Mouse (Mus musculus): ENCODE results near the gene Gfpt2. TPM values are rescaled to one million over a fixed set of nuclear protein-coding genes. Genes with fewer than 3 reads are reported as not detected.
"Not testable (repeated sequence)": the region's sequence is repeated elsewhere in the genome, so short reads cannot be mapped to it uniquely, and the experiment has no call there.

Gfpt2 gene
- total RNA-seq (2015; ENCODE audit: low replicate concordance) (not detected in 2 replicates), total RNA-seq (2017; ENCODE audit: low replicate concordance) (0.17 TPM in 1 of 2 replicates, not detected in the other)

DNA sequence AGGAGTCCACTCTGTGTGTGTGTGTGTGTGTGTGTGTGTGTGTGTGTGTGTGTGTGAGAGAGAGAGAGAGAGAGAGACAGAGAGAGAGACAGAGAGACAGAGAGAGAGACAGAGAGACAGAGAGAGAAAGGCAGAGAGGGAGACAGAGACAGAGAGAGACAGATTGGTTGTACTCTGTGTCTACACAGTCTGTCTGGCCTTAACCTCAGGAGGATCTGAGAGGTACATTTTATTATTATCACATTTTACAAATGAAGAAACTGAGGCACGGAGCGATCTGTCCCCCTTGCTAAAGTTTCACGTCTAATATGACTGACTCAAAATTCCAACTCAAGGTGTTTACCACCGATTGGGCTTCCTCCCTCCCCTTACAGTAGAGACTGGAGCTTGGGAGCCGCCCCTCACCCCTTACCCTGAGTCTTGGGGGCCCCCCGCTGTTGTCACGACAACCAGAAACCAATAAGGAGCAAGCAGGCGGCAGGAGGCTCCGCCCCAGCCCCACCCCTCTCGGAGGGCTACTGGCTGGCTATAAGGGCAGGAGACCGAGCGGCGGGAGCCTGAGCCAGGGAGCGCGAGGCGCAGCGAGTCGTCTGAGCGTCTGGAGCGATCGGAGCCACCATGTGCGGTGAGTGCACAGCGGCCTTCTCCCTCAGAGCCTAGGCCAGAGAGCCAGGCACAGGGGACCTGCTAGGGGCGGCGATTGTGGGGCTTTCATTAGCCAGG lies at the start of gene Gfpt2:
Gfpt2 (plus strand) TSS at position 560 of the 723 bp plus-strand sequence.
- ATAC-seq (replicated peaks; ENCODE audit: low FRiP score, poor library complexity, severe bottlenecking): 0 out of 2 replicates have a peak, but pooled peaks have one; percentile 16

DNA sequence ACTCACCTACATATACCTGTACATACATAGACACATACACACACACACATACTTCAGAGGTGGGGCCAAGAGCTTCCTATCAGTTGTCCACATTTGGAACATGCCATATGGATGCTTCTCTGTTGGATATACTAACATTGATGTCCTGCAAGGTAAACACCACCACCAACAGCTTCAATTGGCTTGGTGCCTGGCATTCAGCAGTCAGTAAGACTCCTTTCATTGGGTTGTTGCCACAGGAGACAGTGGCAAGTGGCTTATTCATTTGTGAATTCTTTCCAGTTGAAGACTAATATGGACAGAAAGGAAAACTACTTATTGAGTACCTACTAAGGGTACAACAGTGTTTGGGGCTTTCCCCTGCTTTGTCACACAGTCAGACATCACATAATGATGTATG lies 49.0 kb upstream of the Gfpt2 start:
- no peak for ATAC-seq (replicated peaks; ENCODE audit: low FRiP score, poor library complexity, severe bottlenecking)

DNA sequence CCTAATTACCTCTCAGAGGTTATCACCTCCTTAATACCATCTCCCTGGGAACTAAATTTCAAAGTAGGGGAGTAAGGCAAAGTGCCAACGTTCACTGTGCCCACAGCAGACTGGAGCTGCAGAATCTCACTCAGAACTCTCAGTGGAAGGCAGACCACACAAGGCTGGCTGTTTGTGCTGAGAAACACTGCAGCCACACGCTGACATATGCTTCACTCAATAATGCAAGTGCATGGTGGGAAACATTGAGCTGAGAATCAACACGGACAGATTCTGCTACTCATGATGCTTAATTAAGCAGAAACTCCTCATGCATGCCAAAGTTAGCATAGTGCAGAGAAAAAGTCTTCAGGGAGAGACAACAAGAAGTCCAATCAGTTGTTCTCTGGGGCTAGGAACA lies 48.1 kb upstream of the Gfpt2 start:
- ATAC-seq (replicated peaks; ENCODE audit: low FRiP score, poor library complexity, severe bottlenecking): no peak

DNA sequence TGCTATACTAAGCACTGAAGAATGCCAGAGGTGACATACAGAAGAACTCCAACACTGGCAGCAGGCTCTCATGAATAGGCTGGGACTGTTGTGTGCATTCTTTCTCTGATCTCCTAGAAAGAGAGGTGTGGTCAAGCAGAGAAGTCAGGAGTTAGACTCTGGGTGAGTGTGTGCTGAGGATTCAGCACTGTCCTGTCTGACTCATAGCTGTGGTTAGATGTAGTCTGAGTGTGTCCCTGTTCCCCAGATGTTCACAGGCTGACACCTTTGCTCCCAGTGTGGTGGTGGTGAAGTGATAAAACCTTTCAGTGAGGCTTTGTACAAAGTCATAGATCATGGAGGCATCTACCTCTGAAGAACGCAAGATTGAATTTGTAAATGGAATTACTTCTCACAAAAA lies 47.2 kb upstream of the Gfpt2 start:
- no peak for ATAC-seq (replicated peaks; ENCODE audit: low FRiP score, poor library complexity, severe bottlenecking)

DNA sequence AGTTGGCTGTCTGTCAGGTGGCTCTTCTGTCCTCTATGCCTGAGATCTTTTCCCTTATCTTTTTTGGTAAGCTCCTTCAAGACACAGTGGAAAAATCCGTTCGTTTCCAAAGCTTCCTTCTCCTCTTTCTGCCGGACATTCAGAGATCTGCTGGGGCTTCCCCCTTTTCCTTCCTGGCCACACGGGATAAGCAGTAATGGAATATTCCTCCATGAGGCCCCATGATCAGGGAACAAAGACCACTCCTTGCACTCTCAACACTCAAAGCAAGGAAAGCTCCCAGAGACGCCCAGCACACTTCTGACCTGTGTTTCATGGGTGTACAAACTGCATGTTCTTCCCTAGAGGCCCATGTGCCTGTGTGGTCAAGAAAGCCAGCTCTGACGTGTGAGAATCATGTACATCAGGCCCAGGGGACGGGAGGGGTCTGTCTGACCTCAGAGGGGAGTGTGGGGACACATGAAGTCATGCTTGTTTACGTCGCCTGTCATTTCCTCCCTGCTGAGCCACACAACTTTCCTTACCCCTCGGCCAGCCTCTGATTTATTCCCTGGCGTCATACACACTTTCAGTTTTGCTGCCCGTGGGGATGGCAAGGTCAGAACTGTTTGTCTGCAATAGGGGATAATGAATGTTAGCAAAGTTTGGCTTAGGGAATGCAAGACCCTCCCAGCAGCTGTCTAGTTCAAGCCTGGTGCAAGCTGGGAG lies 38.9 kb upstream of the Gfpt2 start:
- ATAC-seq (replicated peaks; ENCODE audit: low FRiP score, poor library complexity, severe bottlenecking): no peak

DNA sequence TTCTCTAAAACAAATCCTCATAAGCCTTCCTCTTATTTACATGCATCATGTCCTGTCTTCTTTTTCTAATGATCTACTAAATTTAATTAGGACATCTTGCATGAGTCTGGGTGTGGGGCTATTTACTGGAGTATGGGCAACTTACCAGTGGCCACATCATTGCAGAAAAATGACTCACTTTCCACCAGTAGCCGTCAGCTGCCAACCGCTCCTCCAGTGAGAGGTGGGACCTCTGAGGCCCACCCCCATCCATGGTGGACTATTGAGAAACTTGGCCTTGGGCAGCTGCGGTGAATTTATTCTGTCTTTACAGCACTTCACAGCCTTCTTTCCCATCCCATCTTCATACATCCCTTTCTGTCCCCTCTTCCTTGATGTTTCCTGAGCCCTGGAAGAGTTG lies 35.9 kb upstream of the Gfpt2 start:
- no peak for ATAC-seq (replicated peaks; ENCODE audit: low FRiP score, poor library complexity, severe bottlenecking)

DNA sequence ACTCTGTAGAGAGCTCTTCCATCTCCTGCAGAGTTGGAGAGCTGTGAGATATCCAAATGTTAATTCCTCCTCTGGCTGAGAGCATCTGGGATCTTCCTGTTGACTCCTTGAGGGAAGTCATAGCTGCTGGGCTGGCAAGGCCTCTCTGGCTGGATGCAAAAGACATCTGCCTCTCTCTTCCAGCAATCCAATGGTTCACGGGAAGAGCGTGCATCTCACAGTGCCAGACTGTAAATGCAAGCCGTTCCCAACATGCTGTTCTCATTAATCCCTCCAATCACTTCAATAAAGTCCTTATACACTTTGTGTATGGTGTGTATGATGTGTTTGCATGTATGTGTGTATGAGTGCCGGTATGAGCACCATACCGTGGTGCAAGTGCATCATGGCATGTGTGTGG lies 32.8 kb upstream of the Gfpt2 start:
- no peak for ATAC-seq (replicated peaks; ENCODE audit: low FRiP score, poor library complexity, severe bottlenecking)

DNA sequence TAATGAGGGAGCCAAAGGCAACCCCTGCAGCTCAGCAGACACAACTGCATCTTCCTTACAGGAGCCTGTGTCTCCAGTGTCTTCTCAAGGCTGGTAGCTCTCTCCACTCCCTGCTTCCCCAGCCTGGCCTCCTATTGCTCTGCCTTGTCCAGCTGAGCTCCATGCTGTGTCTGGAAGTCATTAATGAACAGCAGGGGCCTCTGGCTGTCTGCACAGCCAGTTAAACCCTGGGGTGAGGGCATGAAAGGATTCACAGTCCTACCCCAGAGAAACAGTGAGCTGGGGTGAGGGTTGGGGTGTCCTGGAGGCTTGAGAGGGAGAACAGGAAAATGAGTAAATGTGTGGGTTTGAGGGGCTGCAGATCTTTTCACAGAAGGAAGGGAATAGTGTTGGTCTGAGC lies 30.4 kb upstream of the Gfpt2 start:
- no peak for ATAC-seq (replicated peaks; ENCODE audit: low FRiP score, poor library complexity, severe bottlenecking)

DNA sequence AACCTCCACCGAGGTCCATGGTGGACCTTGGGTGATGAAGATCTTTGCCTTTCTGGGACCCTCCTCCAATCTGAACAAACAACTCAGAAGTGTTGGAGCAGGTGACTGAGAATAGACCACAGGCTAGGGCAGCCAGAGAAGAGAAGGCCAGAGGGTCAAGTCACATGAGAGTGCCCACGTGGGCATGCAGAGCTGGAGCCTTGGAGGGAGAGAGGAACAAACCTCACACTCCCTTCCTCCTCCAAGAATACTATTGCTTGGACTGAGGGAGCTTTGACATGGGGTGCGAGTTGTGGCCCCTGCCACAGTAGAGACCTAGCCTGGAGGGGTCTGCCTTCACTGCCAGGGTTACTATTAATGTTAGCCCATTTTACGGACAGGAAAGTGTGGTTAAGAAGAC lies 30.0 kb upstream of the Gfpt2 start:
- no peak for ATAC-seq (replicated peaks; ENCODE audit: low FRiP score, poor library complexity, severe bottlenecking)

DNA sequence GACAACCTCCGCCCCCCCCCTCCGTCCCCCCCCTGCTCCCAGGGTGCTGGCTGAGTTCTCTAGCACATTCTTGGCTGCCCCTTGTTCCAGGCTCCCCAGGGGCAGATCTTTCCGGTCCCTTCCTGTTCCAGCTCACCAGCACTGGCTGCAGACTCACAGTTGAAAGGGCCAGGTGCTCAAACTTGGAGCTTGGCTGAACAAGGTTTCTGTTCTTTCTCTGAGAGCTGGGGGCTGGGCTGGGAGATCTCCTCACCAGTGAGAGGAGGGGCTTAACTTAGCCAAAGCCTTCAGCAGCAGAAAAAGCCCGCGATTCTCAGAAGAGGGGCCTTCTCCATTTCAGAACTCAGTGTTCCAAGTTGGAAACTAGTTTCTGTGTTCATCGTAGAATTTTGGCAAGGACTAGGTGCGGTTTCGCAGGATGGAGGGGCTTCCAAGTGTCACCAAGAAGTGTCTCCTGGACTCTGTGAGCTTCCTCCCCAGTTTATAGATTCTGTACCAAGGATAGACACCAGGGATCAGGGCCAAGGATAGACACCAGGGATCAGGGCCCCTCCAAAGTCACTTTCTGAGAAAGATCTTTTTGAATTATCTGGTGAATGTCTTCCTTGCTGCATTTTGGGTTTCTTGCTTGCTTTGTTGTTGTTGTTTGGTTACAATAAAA lies 29.2 kb upstream of the Gfpt2 start:
- no peak for ATAC-seq (replicated peaks; ENCODE audit: low FRiP score, poor library complexity, severe bottlenecking)

DNA sequence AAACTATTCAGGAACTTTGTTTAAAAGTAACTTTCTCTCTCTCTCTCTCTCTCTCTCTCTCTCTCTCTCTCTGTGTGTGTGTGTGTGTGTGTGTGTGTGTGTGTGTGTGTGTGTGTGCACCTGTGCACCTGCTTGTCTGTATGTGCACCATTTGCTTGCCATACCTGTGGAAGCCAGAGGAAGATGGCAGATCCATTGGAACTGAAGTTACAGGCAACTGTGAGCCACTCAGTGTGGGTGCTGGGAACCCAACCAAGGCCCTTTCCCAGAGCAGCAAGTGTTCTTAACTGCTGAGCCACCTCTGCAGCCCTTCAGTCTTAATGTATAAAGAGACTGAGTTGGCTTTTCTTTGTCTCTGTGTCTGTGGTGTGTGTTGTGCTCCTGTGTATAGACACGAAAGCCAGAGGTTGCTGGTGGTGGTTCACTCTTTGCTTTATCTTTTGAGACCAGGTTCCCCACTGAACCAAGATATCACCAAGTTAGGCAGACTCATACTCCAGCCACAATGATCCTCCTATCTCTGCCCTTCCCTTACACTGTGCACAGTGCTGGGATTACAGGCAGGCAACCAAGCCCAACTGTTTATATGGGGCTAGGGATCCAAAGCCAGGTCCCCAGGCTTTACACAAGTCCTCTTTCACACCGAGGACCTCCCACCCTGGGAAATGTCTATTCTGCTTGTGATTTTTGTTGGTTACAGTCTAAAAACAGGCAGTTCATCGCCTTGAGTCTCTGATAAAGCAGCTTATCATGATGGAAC lies 28.4 kb upstream of the Gfpt2 start:
- no peak for ATAC-seq (replicated peaks; ENCODE audit: low FRiP score, poor library complexity, severe bottlenecking)

DNA sequence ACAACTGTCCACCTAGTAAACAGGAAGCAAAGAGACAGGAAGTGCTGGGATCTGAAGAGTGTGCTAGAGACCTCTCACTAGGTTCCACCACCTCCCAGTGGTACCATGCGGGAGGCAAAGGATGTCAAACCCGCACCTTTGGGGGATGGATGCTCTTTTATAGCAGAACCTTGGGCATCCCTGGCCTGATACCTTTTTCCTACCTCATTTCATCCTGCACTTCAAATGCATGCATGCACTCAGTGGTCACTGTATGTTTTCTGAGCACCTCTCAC lies 27.9 kb upstream of the Gfpt2 start:
- no peak for ATAC-seq (replicated peaks; ENCODE audit: low FRiP score, poor library complexity, severe bottlenecking)

DNA sequence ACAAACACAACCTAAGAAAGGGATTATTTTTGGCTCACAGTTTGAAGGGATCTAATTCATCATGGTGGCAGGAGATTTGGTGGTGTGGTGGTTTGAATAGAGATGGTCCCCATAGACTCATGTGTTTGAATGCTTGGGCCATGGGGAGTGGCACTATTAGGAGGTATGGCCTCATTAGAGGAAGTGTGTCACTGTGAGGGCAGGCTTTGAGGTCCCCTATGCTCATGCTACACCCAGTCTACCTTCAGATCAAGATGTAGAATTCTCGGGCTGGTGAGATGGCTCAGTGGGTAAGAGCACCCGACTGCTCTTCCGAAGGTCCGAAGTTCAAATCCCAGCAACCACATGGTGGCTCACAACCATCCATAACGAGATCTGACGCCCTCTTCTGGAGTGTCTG lies 26.5 kb upstream of the Gfpt2 start:
- ATAC-seq (replicated peaks; ENCODE audit: low FRiP score, poor library complexity, severe bottlenecking): not testable (repeated sequence)

DNA sequence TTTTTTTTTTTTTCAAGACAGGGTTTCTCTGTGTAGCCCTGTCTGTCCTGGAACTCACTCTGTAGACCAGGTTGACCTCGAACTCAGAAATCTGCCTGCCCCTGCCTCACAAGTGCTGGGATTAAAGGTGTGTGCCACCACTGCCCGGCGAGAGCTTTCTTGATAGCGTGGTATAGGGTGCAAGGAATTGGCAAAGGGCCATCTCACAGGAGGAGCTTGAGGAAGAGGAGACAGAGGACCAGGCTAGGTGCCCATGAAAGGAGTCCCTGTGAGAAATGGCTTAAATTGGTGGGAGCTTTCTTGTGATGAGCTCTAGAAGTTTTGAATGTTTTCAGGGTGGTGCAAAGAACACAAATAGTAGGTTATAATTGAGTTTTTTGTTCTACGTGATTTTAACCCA lies 25.2 kb upstream of the Gfpt2 start:
- no peak for ATAC-seq (replicated peaks; ENCODE audit: low FRiP score, poor library complexity, severe bottlenecking)

DNA sequence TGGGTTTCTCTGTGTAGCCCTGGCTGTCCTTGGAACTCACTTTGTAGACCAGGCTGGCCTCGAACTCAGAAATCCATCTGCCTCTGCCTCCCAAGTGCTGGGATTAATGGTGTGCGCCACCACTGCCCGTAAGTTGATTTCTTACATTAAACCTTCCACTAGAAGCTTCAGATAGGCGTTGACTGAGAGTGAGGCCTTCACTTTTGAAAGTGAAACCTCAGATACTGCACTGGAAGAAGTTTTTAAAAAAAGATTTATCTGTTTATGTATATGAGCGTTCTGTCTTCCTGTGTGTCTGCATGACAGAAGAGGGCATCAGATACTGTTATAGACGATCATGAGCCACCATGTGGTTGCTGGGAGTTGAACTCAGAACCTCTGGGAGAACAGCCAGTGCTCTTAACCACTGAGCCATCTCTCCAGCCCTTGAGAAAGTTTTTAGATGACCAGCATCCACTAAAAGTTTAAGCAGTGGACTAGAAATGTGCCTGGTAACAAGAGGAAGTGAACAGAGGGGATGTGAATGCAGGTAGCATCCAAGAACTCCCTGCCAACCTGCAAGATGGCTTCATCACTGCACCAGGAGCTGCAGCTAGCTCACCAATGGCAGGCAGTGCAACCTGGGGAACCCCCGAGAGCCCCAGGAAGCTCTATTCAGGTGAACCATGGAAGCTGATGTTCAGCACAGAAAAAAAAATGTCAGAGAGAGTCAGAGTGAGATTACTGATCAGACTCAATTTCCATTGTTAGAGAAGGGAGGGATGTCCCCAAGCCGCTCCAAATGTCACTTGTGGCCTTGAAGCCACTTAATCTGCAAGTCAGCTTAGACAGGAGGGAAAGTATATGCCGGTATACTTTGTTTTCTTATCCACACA lies 23.1 kb upstream of the Gfpt2 start:
- ATAC-seq (replicated peaks; ENCODE audit: low FRiP score, poor library complexity, severe bottlenecking): no peak

DNA sequence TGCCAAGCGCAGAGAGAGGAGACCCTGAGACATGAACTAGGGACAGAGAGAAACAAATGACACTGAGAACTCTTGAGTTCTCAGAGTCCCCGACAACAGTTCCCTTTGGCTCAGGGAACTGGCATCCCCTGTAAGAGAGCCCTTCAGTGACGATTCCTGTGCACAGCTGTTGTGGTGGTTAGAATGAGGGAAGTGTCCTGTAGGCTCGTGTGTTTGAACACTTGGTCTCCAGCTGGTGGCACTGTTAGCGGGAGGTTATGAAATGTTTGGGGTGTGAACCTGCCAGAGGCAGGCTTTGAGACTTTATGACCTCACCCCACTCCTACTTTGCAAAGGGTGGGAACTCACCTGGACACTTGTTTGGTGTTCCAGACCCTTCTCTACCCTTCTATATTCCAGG lies 21.7 kb upstream of the Gfpt2 start:
- ATAC-seq (replicated peaks; ENCODE audit: low FRiP score, poor library complexity, severe bottlenecking): no peak

DNA sequence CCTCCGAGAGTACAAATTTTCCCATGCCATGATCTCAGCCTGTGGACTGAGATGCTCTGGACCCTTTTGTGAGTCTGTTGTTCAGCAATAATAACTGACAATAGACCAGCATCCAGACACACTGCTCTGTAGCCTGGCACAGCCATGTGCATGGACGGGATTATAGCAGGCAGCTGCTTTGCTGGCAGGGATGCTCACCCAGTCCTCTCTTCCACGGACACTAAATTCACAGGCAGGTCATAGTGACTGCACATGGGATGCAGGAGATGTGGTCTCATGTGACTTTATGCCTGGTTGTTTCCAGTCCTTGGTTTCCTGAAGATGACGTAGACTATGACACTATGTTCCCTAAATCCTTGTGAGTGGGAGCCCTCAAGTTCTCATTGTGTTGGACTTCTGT lies 19.1 kb upstream of the Gfpt2 start:
- ATAC-seq (replicated peaks; ENCODE audit: low FRiP score, poor library complexity, severe bottlenecking): no peak

DNA sequence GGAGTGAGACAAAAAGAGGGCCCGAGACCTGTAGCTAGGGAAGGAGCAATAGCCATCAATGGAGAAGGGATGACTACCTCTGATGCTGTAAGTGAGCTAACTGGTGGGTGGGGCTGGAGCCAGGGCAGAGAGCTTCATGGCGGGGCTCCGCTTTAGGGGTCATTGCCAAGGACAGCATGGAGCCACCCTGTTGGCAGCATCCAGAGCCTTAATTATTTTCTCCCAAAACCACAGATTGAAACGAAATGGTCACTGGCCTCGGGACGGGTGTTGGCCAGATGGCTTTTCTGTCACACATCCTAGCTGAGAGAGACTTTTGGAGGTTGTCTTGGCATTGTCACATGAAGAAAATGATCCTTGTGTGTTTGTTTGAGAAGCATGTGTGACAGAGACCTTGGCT lies 15.1 kb upstream of the Gfpt2 start:
- no peak for ATAC-seq (replicated peaks; ENCODE audit: low FRiP score, poor library complexity, severe bottlenecking)

DNA sequence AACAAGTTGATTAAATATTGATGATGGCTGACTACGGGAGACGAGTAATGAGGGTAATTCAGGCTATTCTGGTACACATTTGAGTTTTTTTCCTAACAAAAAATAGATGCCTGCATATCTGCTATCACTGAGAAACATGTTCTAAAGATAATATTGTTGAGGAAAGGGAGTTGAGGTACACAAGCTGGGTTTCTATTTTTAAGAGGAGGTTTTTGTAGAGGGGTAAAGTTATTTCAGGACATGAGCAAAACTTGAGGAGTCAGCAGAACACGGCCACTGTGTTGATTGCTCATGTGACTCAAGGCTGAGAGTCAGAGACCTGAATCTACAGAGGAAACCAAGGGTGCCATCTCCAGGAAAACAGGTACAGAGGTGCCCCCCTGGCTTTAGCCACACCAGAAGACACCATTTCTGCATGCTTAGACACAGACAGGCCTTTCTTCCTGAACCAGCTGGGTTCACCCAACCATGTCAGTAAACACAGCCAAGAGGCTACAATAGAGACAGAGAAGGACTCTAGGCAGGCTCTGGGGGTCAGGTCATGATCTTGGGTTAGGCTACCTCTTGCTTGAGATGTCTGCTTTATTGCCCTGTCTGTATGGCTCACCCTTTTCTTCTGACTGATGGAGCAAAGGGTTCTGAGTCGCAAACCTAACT lies 13.7 kb upstream of the Gfpt2 start:
- ATAC-seq (replicated peaks; ENCODE audit: low FRiP score, poor library complexity, severe bottlenecking): no peak
